Mouse (Mus musculus): ENCODE results near the gene Mef2b.
"Not testable (repeated sequence)": the region's sequence is repeated elsewhere in the genome, so short reads cannot be mapped to it uniquely, and the experiment has no call there.

- not testable (repeated sequence) for TF ChIP-seq CTCF, EP300 (IDR thresholded peaks at IDR 0.05; ENCODE audit: low read depth)
Observed at GRCm38 (mm10) chr8:70216161-70216560, 76.7 kb downstream of the Mef2b start.
